In genomic region chr12:75727333-75728125, GRCm38 (mm10) we compare ENCODE assay signal across 11 mouse cellular contexts. TPM values are rescaled to one million over a fixed set of nuclear protein-coding genes. Genes with fewer than 3 reads are reported as not detected.
A peak's percentile ranks its signal among the peaks of the same experiment; 100 is the strongest.
DNase-seq lines count a peak whose midpoint lies in the region; ATAC-seq and TF ChIP-seq lines count a peak whose summit lies in the region.
"Had no signal": no experiment of that assay in that cellular context is flagged by ENCODE, and none has a peak within 500 bp of the region (broad histone marks: within the 10 kb centered on the region; RNA-seq: fewer than 3 reads in every experiment).

No protein-coding gene starts in this region.

- H3K9ac ChIP-seq in liver, embryonic 12.5 days: no peak overlapping the region
- no peak overlapping the region for H3K9ac ChIP-seq in liver, embryonic 11.5 days (ENCODE audit: low read depth, low read length)
- H3K9ac ChIP-seq in heart, embryonic 12.5 days: no peak overlapping the region

- no peak for TF ChIP-seq CTCF in bone marrow, adult 2 months (IDR thresholded peaks at IDR 0.05; ENCODE audit: control insufficient read depth, insufficient read depth, low read length)

- 79% methylated on average over 15 of the region's 15 CpGs for WGBS in liver, embryonic 12.5 days (ENCODE audit: insufficient replicate concordance)
- 79% methylated on average over 15 of the region's 15 CpGs for WGBS in liver, embryonic 11.5 days
- 16% methylated on average over 15 of the region's 15 CpGs for WGBS in bone marrow, adult 2 months
- WGBS in macrophage (ENCODE audit: missing documents): 28% methylated on average over 12 of the region's 15 CpGs
- WGBS in heart, embryonic 12.5 days: 91% methylated on average over 15 of the region's 15 CpGs

- H3K27me3 ChIP-seq in liver, embryonic 12.5 days (replicated peaks): no peaks in the 10 kb centered on the region
- no peaks in the 10 kb centered on the region for H3K27me3 ChIP-seq in liver, embryonic 11.5 days (replicated peaks; ENCODE audit: control insufficient read depth, insufficient read depth, low read length)
- no peaks in the 10 kb centered on the region for H3K27me3 ChIP-seq in heart, embryonic 12.5 days (replicated peaks)

- no peak for TF ChIP-seq POLR2A in bone marrow, adult 2 months (IDR thresholded peaks at IDR 0.05; ENCODE audit: borderline replicate concordance, control insufficient read depth, low read depth, low read length)

- peaks cover 63% of the 10 kb centered on the region for H3K4me1 ChIP-seq in liver, embryonic 12.5 days
- H3K4me1 ChIP-seq in liver, embryonic 11.5 days (replicated peaks; ENCODE audit: control insufficient read depth, insufficient read depth, low read length): peaks cover 16% of the 10 kb centered on the region
- peaks cover 1% of the 10 kb centered on the region; the same call in 1 of the 2 replicates for H3K4me1 ChIP-seq in bone marrow, adult 2 months (ENCODE audit: control insufficient read depth, insufficient read depth, low read length)
- peaks cover 5% of the 10 kb centered on the region; the same call in 1 of the 2 replicates for H3K4me1 ChIP-seq in heart, embryonic 12.5 days (replicated peaks)

- ATAC-seq in liver, embryonic 12.5 days: no peak
- no peak for ATAC-seq in liver, embryonic 11.5 days (replicated peaks; ENCODE audit: low FRiP score)
- ATAC-seq in heart, embryonic 12.5 days (ENCODE audit: insufficient number of reproducible peaks, low FRiP score): no peak
- ATAC-seq: hindbrain, embryonic 16.5 days had no signal

- H3K27ac ChIP-seq in liver, embryonic 12.5 days: no peak overlapping the region; the same call in 1 of the 2 replicates
- no peak overlapping the region for H3K27ac ChIP-seq in liver, embryonic 11.5 days (ENCODE audit: low read depth, low read length)
- peak overlapping the region; percentile 50 for H3K27ac ChIP-seq in bone marrow, adult 2 months (ENCODE audit: control insufficient read depth, insufficient read depth, low read depth, low read length, poor library complexity)
- H3K27ac ChIP-seq in macrophage: peak overlapping the region; percentile 70
- H3K27ac ChIP-seq in heart, embryonic 12.5 days (ENCODE audit: poor library complexity, severe bottlenecking): no peak overlapping the region

- no peaks in the 10 kb centered on the region for H3K9me3 ChIP-seq in liver, embryonic 12.5 days (replicated peaks)
- H3K9me3 ChIP-seq in liver, embryonic 11.5 days (ENCODE audit: control insufficient read depth, low read length): no peaks in the 10 kb centered on the region
- H3K9me3 ChIP-seq in heart, embryonic 12.5 days (replicated peaks): no peaks in the 10 kb centered on the region

- H3K36me3 ChIP-seq in liver, embryonic 12.5 days: peaks cover 12% of the 10 kb centered on the region
- no peaks in the 10 kb centered on the region for H3K36me3 ChIP-seq in liver, embryonic 11.5 days (ENCODE audit: control insufficient read depth, insufficient read depth, low read length)
- no peaks in the 10 kb centered on the region for H3K36me3 ChIP-seq in macrophage (ENCODE audit: inconsistent target)
- H3K36me3 ChIP-seq in heart, embryonic 12.5 days: peaks cover 11% of the 10 kb centered on the region

- peaks cover 89% of the 10 kb centered on the region for H3K79me2 ChIP-seq in macrophage (ENCODE audit: inconsistent target)

- H3K4me3 ChIP-seq in liver, embryonic 12.5 days: no peak overlapping the region
- no peak overlapping the region for H3K4me3 ChIP-seq in liver, embryonic 11.5 days (ENCODE audit: low read depth, low read length)
- peak overlapping the region; percentile 36 for H3K4me3 ChIP-seq in bone marrow, adult 2 months (replicated peaks; ENCODE audit: control insufficient read depth, low read depth, low read length)
- peak overlapping the region; percentile 19 for H3K4me3 ChIP-seq in macrophage (ENCODE audit: inconsistent target)
- H3K4me3 ChIP-seq in heart, embryonic 12.5 days: no peak overlapping the region

- no peak for DNase-seq in liver, embryonic 11.5 days (ENCODE audit: low spot score)
- peak; percentile 50 for DNase-seq in thymus, postnatal 0 days (ENCODE audit: low spot score)
- no peak for DNase-seq in frontal cortex, postnatal 14 days (ENCODE audit: low spot score in 2 of 2)
- no peak for DNase-seq in frontal cortex, postnatal 36 days (ENCODE audit: low spot score in 2 of 2)
- DNase-seq: cerebellum, postnatal 36 days; gastrocnemius, postnatal 14 days had no signal

- H3K4me2 ChIP-seq in liver, embryonic 12.5 days: peak overlapping the region; percentile 31
- H3K4me2 ChIP-seq in liver, embryonic 11.5 days: no peak overlapping the region
- no peak overlapping the region for H3K4me2 ChIP-seq in heart, embryonic 12.5 days

RNA-seq across cellular contexts. Expression of gene Sgpp1, which starts 8.0 kb away (rescaled TPM):
- 22.3 and 22.7 TPM in 2 replicates for polyA plus RNA-seq in liver, embryonic 12.5 days (2016; fragmentation: Nextera tagmentation; extraction: Ambion mirVana)
- polyA plus RNA-seq in liver, embryonic 11.5 days (2014; fragmentation: Nextera tagmentation; extraction: Ambion mirVana): 21.0 and 23.6 TPM in 2 replicates
- 9.6 and 10.2 TPM in 2 replicates for polyA plus RNA-seq in bone marrow, adult 2 months (2011; ENCODE audit: insufficient read depth, insufficient read length, low replicate concordance, missing spikeins)
- 10 to 100 TPM in 6 of 26 experiments, 1 to 10 TPM in 20; 1.0 to 24.7 (median 3.5) TPM for total RNA-seq in macrophage (2018; cell fraction: chromatin; rRNA removed)
- 10 to 100 TPM; 20.7 to 86.7 (median 51.5) TPM for total RNA-seq in macrophage (2018; cell fraction: cytosol; rRNA removed)
- total RNA-seq in macrophage (2018; cell fraction: nucleus; rRNA removed): 100 to 1,000 TPM in 1 of 26 experiments, 10 to 100 TPM in 25; 13.3 to 104 (median 37.9) TPM
- 56.1 to 73.4 TPM (median 64.3 TPM) in 3 replicates for polyA plus RNA-seq in macrophage (2018)
- 30.9 and 33.5 TPM in 2 replicates for polyA plus RNA-seq in thymus, postnatal 0 days (2015; fragmentation: Nextera tagmentation; extraction: Ambion mirVana)
- 24.0 and 25.4 TPM in 2 replicates for polyA plus RNA-seq in heart, embryonic 12.5 days (2016; fragmentation: Nextera tagmentation; extraction: Ambion mirVana)

RNA-seq across cellular contexts. Expression of gene Wdr89, which starts 58.2 kb away (rescaled TPM):
- polyA plus RNA-seq in liver, embryonic 12.5 days (2016; fragmentation: Nextera tagmentation; extraction: Ambion mirVana): 9.8 and 10.7 TPM in 2 replicates
- 16.5 and 17.3 TPM in 2 replicates for polyA plus RNA-seq in liver, embryonic 11.5 days (2014; fragmentation: Nextera tagmentation; extraction: Ambion mirVana)
- polyA plus RNA-seq in bone marrow, adult 2 months (2011; ENCODE audit: insufficient read depth, insufficient read length, low replicate concordance, missing spikeins): 49.9 and 67.4 TPM in 2 replicates
- total RNA-seq in macrophage (2018; cell fraction: chromatin; rRNA removed): 1 to 10 TPM in 9 of 26 experiments, under 1 TPM in 10, not detected in 7; 0.16 to 3.7 (median 0.99) TPM
- 1 to 10 TPM; 1.2 to 3.5 (median 2.4) TPM for total RNA-seq in macrophage (2018; cell fraction: cytosol; rRNA removed)
- 1 to 10 TPM in 13 of 26 experiments, under 1 TPM in 13; 0.23 to 4.1 (median 0.99) TPM for total RNA-seq in macrophage (2018; cell fraction: nucleus; rRNA removed)
- 2.0 to 5.8 TPM (median 3.1 TPM) in 3 replicates for polyA plus RNA-seq in macrophage (2018)
- 16.0 and 17.0 TPM in 2 replicates for polyA plus RNA-seq in thymus, postnatal 0 days (2015; fragmentation: Nextera tagmentation; extraction: Ambion mirVana)
- polyA plus RNA-seq in heart, embryonic 12.5 days (2016; fragmentation: Nextera tagmentation; extraction: Ambion mirVana): 8.6 and 9.8 TPM in 2 replicates

Comparison
In these comparisons a context has a peak if more than half of its experiments do, and no peak if none do; other contexts are left out.
1. H3K27ac ChIP-seq: peak in bone marrow, adult 2 months (single experiment) and macrophage (single experiment); none in liver, embryonic 12.5 days (single experiment), liver, embryonic 11.5 days (single experiment) and heart, embryonic 12.5 days (single experiment).
2. H3K4me3 ChIP-seq: peak in bone marrow, adult 2 months (single experiment) and macrophage (single experiment); none in liver, embryonic 12.5 days (single experiment), liver, embryonic 11.5 days (single experiment) and heart, embryonic 12.5 days (single experiment).